Mouse (Mus musculus): ENCODE results near the gene Il1f5.

Gene Il1f5

GRCm38 (mm10) chr2:24276654-24277053 is at the start of gene Il1f5:
Gene Il1f5, plus strand, starts transcription at chr2:24276954.
- no peak for DNase-seq

- DNase-seq: no peak
These were observed 49.6 kb upstream of the Il1f5 start for GRCm38 (mm10) chr2:24227191-24227590.

DNA sequence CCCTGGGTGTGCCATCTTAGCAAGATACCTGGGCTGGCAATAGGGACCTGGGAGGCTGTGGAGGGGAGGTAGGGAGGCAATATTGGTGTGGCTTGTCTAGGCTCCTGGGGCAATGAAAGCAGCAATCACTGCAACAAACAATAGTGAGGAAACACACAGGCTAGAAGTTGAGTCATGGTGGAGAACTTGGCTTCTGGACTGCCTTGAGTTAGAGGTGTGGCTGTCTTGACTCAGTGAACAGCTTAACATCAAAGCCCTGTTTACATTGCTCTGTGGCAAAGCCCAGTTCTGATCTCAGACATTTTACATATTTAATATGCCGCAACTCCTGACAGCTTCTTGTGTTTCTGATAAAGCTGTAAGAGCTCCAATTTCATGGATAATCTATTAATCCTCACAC is 9.3 kb upstream of the Il1f5 start:
- DNase-seq: no peak

- DNase-seq: no peak
These were observed 3.1 kb upstream of the Il1f5 start for GRCm38 (mm10) chr2:24273619-24274018.

DNA sequence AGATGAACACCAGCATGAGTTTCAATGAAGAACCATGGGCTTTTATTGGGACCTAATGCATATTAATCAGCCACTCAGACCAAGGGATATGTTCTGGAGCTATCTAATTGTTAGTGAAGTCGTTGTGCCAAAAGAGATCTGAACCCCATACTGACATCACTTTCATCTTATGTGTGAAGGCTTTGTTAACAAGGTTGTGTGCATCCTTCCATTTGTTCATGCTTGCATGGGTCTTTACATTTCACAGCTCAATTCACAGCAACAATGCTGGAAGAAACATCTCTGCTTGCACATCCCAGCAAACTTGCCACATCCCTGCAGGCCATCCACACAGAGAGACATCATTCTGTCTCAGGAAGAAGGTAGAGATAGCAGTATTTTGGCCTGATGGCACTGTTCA is 1.6 kb upstream of the Il1f5 start:
- DNase-seq: no peak

DNA sequence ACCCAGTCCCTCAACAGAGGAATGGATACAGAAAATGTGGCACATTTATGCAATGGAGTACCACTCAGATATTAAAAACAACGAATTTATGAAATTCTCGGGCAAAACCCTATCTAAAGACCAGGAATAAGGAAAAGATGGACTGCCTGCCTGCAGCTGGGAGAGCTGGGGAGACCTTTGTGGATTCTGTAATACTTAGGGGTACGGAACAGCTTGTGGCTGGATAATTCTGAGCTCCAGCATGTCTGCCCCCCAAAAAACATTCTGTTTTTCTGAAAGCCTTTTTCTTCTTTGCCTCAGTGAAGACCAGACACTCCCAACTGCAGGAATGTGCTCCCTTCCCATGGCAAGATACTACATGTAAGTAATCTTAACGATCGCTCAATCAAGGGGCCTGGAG is 14.1 kb downstream of the Il1f5 start, which contains the start of gene Il1f10:
TSS of gene Il1f10 (plus strand) at position 301 of the 400 bp plus-strand sequence.
- no peak for DNase-seq

GRCm38 (mm10) chr2:24294616-24295015 is 17.9 kb downstream of the Il1f5 start:
- DNase-seq: no peak

DNA sequence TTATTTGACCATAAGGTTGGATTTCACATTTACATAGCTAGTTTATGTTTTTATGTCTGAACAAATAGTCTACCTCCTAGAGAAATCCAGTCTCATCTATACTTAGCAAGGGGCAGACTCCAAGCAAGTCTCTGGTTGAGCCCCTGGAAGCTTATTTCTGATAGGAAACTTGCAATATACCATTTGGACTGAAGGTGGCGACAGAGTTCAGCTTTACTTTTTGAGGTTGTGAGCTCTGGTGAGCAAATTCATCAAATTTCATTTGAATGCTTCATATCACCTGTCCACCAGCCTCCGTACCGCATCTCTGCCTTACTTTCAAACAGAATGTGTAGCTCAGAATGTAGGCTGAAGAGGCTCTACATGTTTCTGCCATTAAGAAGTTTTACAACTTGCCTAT is 20.1 kb downstream of the Il1f5 start:
- peak; percentile 10 for DNase-seq

DNA sequence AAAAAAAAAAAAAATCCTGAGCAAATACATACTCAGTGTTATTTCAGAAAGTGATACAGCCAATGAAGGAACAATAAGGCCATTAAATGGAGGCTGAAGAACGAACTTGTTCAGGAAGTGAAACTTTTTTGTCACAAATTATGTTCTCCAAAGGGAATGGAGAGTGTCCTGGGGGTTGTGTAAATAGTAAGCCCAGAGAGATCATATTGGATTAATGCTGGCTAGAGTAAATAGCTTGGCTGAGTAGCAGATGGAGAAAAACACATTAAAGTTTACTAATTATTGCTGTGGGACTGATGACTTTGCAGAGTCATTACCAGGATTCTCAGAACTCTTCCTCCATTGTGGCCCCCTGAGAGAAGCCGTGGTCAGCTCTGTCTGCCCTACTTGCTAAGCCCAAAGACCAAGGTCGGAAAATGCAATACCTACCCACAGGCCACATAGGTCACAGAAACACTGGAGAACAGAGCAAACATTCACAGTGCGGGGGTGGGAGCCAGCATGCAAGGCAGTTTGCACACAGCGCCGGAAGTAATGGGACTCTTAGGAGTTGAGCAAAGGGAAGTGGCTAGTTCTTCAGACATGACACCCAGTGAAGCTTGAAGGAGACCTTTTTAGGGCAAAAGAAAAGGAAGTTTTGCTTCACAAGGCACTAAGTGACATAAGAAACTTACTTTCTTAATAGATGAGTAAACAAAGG is 34.7 kb downstream of the Il1f5 start:
- no peak for DNase-seq

GRCm38 (mm10) chr2:24316919-24317318 is 40.2 kb downstream of the Il1f5 start:
- no peak for DNase-seq

GRCm38 (mm10) chr2:24317919-24318598 is 41.3 kb downstream of the Il1f5 start:
- no peak for DNase-seq

Data from right cerebral cortex, postnatal 25 days (tissue).